Mouse (Mus musculus) A20 (cell line): ENCODE measurements at regions not wholly inside any gene's neighbourhood (a gene's known extent, or its start where the extent isn't known, plus 50 kb on each side); places are given as distances from the start of the nearest gene placed in this dataset.

Experiments
- DNase-seq: peaks from one replicate; pipeline ENCODE4 v3.0.0-alpha.2; 2011; ENCODE audit warnings: low read depth, low spot score

DNA sequence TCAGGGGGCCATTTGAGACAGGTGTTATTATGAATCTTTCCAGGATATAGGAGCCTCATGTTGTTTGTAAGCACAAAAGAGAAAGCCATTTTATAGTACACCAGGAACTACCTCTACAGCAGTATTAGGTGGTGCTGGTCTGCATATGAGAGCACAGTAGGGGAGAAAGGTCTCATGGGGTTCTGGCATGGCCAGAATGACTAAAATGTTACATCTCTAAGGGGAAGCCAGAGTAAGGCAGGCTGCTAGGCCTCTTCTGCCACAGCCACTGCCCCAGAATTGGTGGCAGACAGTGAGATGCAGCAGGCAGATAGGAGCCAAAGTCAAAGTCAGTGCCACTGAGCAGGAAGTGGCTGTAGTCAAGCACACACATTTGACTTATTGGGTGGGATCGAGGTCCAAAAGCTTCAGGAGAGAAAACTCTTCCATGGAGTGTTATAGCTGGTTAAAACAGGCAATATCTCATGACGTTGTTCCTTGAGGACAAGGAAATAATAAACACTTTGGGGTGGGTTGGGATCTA lies 147.2 kb downstream of the Hira start:
- DNase-seq: no peak

DNA sequence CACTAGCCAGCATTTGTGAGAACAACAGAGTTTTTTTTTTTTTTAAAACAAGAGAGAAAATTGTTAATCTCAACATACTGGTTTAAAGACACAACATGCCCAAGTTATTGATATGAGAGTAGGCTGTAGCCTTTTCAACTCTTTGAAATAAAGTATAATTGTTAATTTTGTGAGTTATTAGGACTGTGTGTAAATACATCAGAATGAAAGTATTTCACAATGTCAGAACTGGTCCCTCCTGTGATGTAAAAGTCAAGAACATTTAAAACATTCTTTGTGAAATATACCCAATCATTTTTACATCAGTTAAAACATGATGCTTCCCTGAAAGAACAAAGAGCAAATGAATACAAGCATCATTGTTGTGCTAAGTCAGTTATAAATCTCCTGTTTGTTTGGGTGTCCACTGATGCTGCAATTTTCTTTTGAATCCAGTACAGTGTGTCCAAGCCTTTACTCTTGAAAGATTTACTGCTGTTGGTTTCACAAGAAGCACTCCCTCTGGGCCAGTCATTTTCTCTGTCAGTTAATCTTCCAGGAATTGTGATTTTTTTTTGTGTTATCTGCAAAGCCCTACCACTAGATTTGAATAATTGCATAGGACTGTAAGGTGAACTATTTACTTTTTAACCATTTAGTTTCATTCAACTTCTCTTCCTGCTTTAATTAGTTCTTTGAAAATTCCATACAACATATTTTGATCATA lies 148.5 kb downstream of the Hira start:
- DNase-seq: peak; percentile 63

DNA sequence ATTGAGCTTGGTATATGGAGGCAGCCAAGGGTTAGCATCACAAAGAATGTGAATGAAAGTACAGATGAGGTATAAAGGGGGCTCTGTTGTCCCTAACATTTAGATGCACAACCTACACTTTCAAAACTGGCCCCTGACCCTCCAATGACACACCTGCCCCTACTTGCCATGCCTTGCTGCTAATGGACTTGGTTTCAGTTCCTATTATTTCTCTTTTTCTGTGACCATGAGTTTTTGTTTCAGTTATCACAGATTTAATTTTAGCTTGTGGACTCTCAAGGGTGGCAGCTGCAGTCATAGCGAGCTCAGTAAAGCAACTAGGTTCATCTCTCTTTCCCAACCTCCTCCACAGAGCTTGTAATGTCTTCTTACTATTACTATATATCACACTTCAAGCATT lies 150.3 kb downstream of the Hira start:
- DNase-seq: peak; percentile 93

DNA sequence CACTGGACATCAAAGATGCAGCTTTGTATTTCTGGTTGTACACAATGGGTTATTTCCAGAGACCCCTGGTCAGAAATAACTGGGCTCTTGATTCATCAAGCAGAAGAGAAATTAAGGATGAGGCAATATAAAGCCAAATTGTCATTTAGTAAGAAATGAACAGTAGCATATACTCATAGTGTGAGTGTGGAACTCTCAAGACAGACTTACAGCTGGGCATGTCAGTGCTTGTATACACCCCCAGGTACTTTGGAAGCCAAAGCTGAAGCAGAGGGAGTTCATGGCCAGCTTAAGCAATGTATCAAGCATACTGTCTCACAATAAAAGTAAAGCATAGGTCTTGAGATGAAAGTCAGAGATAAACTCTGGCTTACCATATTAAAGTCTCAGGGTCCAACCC lies 155.7 kb downstream of the Hira start:
- no peak for DNase-seq

DNA sequence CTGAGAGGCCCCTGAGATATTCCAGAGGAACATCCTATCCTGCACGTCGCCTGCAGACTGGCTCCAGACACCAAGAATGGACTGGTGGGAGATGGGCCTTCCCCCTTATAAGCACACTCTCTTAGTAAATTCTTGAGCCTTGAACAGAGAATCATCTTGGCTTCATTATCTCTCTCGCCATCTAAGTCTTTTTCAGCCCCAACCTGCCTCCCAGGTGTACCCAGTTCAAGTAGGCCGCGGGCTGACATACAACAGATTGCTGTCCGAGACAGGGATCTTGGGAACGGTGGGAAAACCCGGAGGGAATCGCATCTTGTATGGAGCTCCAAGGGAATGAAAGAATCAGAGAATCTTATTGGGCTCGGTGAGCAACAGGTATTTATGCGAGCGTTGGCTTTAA lies 158.9 kb downstream of the Hira start:
- DNase-seq: no peak

DNA sequence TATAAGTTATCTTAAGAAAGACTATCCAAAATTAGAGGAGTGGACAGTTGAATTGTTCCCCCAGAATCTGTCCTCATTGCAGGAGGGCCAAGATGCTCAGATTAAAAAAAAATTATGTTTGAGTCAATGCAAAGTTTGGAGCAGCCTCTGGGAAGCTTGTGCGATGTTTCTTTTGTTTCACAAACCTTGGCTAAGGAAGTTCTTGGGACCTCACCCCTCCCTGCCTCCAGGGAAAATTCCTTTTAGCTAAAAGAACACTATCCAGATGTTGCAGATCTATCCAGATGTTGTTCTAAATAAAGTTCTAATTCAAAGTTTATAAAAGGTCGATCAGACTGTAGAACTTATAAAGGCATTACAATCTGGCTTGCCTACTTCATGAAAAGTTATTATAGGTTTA lies 160.8 kb downstream of the Hira start:
- DNase-seq: no peak

DNA sequence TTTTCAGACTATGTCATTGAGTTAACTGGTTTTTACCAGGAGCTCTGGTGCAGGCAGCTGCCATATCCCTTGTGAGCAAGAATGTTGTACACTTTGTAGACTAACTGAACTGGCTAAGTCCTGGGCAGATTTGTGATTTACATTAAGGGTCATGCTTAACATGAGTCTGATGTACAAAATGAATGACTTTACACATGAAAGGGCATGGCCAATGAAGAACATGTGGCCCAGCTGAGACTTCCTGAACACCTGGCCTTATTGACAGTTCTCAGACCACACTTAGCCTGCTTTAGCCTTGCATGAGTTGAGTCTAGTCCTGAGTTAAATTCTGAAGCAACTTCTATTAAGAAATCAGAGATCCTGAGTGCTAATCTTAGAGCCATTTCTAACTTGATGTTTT lies 176.0 kb downstream of the Hira start:
- peak; percentile 91 for DNase-seq

DNA sequence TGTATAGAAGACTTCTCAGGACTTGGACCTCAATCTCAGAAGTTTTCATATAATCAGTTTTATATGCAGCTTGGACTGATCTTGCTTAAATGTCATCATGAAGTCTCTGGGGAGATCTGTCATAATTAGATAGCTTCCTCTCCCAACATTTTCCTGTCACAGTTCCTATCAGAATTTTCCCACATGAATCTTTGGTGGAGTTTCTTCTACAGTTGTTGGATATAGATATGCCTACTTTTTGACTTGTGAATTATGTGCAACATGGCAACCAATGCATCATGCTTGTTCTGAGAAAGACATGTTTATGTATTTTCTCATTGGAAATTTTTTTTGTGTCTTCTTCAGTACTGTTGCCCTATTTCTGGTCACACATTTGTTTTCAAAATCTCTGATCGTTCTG lies 183.5 kb downstream of the Hira start:
- DNase-seq: no peak

DNA sequence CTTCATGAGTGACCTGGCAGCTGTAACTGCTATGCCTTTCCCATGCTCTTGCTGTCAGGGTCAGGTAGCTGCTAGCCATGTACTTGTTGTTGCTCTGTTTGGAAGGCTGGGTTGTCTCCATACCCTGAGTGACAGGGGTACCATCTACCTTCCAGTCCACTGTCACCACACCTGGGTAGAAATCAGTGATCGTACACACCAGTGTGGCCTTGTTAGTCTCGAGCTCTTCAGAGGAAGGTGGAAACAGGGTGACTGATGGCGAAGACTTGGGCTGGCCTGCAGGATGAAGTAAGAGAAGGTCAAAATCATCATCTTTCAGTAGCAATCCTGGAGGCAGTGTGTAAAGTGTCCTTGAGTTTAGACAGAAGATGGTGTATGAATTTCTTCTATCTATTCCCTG lies 185.0 kb downstream of the Hira start:
- peak; percentile 78 for DNase-seq

DNA sequence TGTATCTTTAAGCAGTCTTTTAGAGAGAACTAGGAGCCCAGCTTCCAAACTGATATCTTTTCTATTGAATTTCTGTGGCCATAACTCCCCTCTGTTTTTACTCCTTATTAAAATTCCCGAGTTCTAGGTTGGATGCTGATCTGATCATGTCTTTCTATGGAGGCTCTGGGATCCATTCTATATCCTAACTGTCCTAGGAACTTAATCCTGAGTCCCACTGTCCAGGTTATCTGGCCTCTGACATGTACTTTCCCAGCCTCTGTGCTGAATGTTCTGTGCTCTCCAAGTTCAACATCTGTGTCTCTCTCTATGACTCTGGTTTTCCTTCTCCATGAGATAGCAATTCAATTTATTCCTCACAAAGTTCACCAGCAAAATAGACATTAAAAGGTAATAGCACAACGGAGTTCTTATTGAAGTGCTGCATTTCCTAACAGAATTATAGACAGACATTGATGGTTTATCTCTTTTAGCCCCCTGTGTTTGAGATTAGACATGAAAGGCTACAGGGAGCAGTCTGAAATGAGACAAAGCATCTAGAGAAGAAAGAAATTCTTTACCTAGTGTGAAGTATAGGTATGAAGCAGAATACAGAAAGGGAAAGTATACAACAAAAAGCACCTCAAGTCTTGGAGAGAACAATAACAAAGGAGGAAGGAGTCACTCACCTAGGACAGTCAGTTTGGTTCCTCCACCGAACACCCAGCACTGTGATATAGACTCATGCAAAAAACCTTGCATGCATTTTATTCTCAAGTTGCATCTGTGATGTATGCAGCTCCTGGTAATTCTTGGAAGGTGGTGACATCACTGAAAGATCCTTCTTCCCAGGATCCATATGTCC lies 185.9 kb downstream of the Hira start:
- no peak for DNase-seq

DNA sequence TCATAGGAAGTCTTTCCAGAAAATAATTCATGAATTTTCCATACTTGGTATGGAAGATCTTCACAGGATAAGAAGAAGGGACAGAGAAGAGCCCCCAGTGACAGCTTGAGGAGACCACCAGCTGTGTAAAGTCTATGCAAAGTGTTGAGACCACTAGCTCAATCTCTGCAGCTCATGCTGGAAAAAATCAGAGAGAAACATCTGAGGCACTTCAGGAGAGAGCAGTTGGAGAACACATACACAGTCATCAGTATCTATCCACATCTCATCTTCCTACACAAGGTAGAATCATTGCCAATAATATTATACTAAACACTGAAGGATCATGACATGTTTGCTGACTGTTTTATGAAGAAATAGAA lies 186.5 kb downstream of the Hira start:
- DNase-seq: peak; percentile 87

DNA sequence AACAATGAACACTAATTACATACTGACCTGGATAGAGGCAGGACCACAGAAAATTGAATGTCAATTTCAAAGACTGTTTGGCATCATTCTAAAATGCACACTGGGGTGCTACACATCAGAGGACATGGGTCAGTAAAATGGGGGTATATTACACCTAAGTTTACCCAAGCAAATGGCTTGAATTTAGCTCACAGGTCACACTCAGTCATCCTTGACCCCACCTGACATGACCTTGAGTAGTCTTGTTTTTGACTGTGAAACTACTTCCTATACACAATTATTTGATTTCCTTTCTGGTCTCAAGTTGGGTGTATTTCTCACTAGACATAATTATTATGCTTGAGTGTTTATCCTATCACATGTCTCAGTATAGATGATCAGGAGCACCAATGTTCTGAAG lies 187.6 kb downstream of the Hira start:
- DNase-seq: peak; percentile 92

DNA sequence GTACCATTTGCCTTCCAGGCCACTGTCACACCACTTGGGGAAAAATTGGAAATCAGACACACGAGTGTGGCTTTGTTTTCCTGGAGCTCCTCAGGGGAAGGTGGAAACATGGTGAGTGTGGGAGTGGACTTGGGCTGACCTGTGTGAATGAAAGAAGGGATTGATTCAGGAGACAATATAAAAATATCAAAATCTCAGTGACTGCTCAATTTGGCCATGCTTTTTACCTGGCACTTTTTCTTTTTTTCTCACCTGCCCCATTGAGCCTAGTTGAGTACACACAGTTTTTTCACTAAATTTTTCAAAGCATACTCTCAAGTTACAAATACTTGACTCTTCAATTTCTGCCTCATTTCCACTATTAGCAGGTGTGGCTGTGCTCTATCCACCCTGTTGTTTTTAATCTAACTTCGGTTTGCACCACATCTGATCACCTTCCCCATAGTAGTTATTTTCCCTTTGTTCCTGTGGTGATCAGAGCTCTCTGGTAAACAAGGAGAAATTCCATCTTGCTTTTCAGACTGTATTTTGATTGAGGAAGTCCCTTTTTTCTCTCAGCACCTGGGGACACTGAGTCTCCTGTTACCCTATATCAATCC lies 188.8 kb downstream of the Hira start:
- peak; percentile 61 for DNase-seq

DNA sequence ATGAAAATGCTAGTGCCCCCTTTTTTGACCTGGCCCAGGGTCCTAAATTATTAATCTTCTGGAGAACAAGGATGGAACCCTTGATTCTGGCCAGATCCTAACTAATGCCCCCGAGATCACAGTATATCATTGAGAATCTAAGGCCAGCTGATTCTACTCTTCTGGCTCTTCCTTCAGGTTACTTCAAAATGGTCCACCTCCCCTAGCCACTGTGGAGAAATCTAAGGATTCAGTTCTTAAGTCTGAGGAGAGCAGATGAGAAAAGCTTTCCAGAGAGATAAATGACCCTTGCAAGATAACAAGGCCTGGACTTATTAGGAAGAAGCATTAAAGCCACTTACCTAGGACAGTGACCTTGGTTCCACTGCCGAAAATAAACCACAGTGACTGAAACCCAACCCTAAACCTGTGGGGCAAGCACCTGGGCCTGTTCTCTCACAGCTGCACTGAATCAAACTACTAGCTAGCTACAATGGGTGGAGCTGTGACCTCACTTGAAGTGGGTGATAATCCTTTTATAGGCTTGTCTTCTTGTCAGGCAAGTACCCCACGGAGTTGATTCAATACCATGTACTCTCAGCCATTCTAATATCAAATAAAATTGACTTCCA lies 190.0 kb downstream of the Hira start:
- peak; percentile 94 for DNase-seq

DNA sequence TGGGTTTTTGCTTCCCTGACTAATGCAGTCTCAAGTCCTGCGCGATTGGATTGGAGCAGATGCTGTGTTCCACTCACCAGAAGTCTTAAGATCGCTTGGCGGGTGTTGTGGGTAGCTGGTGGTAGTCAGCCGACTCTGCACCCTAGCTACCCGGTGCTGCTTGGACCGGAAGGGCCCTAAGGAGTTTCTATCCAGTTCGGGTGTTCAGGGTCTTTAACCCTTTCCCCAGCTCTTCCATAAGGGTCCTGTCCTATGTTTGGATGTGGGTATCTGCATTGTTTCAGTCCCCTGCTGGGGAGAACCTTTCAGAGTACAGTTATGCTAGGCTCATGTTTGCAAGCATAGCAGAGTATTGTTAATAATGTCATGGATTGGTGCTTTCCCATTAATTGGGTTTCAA lies 206.7 kb downstream of the Hira start:
- peak; percentile 28 for DNase-seq

DNA sequence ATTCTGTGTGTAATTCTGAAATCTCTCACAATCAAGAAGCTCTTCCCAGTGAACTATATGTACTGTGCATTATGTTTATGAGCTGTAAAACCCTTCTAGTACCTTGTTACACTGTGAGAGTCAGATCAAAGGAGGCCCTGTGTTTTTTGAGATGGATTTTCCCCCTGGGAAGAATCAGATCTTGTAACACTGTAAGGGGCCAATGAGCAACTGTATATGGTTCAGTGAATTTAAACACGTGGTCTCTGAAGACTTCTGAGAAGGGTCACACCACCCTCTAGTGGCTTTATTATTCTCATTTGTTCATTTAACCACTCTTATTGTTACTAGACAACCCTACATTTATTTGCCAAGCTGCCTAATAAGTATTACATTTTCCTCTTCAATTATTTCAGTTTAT lies 211.1 kb downstream of the Hira start:
- peak; percentile 88 for DNase-seq
